Mouse (Mus musculus) E14TG2a.4 (cell line): ENCODE measurements around the gene Gm28778.

Experiments used
- CTCF ChIP-seq: conservative IDR thresholded peaks from 2 replicates; pipeline ENCODE4 v1.5.1; 2014; ENCODE audit warnings: low read length
- POU5F1 ChIP-seq: IDR thresholded peaks from 2 replicates; pipeline ENCODE4 v1.6.1; 2014; ENCODE audit warnings: low read length, borderline replicate concordance

DNA sequence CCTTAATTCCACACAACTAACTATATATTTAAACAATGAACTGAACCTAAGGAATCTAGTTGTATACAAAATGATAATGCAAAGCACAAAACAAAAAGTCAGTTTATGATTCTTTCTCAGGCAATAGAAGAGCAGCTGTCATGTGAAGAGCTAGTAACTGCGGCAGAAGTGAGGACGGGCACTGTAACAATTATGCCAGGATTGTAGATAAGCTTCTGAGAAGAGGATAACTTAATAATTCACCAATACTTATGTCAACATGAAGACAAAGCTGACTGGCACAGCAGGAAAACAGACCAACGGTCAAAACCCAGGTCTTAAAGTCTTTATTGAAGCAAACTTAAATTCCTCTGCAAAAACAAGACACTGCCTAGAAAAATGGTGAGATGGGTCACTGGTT is 5.7 kb upstream of the Gm28778 start:
- TF ChIP-seq CTCF (no peak), POU5F1 (no peak)
